Mouse (Mus musculus) lung, postnatal 4 days (tissue): ENCODE data around the gene Akt1.

Experiments
- DNase-seq, 2 experiments: peaks; one replicate each; pipeline ENCODE4 v3.0.0; 2021

Gene Akt1

DNA sequence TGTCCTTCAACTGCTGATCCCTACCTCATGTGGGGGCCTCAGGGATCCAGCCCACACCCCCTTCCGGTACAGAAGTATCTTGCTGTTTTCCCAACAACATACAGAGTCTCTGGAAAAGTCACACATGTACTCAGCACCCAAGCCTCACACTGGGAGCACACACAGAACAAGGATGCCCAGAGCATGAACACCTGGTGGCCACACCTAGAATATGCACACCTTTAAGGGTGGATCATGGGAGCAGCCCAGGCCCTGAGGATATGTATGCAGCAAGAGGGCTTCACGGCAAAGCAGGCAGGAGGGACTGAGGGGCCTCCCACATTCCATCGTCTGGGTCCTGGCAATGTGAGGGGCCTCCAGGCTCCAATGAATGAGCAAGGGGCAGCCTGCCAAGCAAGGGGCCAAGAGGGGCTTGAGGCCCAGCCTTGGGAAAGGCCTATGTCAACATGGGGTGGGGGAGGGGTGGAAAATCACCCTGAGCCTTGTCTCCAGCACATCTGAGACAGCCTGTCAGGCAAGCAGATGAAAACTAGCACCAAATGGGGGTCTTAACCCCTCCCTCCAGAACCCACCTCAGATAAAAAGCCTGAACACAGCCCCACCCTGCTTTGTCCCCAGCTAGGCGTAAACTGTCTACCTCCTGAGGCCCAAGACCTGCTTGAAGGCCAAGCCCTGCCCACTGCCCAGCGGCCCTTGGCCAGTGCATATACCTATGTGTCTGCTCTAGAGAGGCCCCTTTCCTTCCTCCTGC, 13.9 kb downstream of the Akt1 start:
- DNase-seq: peak; percentile 82 to 92

DNA sequence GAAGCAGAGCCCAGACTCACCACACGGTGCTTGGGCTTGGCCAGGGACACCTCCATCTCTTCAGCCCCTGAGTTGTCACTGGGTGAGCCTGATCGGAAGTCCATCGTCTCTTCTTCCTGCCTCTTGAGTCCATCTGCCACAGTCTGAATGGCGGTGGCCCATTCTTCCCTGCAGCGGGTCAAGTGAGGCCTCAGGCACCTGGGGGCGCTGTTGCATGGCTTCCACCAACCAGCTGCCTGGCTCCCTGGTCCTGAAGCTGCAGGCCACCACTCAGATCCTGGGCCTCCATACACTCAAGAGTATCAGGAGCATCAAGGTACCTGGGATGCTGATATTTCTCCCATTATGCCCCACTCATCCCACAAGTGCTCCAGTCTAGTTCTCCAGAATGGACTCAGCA, 15.6 kb downstream of the Akt1 start:
- DNase-seq: peak; percentile 80 to 85

DNA sequence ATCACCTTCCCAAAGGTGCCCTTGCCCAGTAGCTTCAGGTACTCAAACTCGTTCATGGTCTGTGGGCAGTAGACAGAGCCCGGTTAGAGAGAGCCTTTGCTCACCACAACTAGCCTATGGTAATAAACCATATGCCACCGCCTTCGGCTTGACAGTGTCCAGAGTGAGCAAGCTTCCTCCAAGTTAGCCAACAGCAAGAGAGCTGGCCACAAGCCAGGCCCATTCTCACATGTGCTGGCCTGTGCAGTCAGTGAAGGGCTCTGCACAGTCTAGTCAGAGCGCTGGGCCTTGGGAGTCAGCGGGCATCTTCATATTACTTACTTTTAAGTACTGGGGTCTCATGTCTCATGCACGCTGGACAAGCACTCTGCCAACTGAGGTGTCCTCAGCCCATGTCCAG, 16.1 kb downstream of the Akt1 start:
- peak in 1 of 2 experiments; percentile 63 for DNase-seq

DNA sequence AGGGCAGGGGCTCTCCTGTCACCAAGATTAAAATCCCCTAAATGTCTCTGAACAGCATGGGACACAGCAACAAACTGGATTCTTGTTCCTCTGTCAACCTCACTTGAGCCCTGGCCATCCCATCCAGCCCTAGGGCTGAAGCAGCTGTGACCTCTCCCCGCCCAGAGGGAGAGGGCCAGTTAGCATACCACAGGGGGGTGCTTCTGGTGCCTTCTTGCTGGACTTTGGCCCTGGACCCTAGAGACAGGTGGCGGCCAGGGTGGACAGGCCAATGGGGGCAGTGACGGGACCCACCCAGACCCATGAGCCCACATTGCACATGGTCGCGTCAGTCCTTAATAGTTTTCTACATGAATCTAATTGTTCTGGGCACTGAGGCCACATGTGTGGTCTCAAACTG, 20.6 kb downstream of the Akt1 start:
- no peak for DNase-seq

DNA sequence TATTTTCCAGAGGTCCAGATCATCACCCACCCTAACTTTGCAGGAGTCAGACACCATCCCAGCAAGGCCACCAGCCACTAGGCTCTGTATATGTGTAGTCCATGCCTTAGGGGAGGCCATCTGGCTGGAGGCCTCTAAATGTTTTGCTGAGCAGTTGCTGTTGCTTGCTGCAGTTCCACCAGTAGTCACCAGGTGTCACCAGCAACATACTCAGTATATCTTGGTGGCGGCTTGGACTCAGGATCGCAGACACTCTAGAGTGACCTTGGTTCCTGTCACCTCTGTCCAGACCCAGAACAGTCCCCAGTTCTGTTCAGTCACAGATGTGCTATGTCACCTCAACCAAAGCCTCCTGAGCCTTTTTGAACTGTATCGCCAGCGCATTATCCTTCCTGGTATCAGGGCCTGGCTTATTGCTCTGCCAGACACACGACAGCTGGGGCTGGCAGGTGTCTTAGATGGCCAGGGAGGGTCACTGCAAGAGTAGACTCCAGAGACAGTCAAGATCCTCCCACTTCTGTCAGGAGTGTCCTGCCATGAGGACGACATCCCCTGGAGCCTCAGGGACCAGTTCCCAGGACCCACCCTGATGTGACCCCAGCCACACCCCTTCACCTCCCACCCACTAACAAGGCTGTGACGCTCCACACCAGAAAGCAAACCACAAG, 21.4 kb downstream of the Akt1 start:
- DNase-seq: peak; percentile 84 to 90

DNA sequence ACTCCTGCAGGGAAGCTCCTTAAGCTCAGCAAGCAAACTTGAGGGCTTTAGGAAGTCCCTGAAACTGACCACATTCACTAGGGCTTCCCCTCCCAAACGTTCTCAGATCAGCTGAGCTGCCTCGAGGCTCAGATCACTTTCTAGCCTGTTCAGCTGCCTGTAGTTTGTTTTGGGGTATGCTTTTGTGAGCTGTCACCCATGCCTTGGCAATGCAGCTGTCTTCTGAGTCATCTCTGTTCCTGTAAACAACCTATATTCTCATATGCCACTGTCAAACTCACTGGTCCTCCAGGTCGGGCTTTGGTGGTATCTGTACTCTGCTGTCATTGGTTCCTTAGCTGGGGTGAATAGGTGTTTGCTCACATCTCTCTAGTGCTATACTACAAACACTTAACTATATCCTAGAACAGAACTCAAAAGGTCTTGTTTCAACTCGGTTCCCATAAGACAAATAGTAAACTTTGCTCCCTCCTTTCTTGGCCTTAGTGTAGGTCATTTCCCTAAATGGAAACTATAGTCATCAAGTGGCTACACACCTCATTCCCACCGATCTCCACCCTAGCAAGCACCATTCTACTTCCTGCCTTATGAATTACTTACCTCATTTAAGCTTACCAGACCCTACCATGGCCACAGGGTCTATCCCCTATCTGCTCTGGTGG, 22.8 kb downstream of the Akt1 start:
- no peak for DNase-seq

DNA sequence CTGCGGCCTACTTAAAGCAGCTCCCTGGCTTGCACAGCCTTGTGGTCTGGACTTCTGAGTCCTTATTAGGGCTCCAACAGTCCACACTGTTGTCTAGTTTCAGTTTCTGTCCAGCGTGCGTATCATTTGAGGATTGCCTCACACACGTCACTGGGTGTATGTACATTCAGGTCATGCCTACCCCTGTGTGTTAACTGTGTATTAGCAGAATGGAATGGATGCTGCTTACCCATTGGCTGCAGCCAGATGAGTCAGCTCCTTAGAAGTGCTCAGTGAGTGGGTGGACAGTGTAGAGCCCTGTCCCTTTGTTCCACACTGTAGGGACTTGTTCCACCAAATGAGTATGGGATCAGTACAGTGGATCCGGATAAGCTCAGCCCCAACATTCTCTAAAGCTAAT, 26.6 kb downstream of the Akt1 start:
- no peak for DNase-seq

DNA sequence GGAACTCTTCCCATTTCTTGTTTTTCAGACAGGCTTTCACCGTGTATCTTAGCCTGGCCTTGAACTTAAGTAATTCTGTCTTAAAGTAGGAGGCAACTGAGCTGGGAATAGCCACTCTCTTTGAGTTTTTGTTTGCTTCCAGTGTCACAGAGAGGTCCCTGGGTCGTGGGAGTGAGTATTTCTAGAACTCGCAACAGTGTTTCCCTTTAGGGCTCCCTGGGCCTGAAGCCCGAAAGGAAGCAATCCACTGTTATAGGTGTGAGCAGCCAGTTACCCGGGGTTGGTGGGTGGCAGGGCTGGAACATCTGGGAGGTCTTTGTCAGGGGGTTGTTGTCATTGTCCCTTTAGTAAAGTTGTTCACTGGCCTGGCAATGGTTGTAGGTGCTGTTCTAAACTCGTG, 28.5 kb downstream of the Akt1 start:
- DNase-seq: no peak

DNA sequence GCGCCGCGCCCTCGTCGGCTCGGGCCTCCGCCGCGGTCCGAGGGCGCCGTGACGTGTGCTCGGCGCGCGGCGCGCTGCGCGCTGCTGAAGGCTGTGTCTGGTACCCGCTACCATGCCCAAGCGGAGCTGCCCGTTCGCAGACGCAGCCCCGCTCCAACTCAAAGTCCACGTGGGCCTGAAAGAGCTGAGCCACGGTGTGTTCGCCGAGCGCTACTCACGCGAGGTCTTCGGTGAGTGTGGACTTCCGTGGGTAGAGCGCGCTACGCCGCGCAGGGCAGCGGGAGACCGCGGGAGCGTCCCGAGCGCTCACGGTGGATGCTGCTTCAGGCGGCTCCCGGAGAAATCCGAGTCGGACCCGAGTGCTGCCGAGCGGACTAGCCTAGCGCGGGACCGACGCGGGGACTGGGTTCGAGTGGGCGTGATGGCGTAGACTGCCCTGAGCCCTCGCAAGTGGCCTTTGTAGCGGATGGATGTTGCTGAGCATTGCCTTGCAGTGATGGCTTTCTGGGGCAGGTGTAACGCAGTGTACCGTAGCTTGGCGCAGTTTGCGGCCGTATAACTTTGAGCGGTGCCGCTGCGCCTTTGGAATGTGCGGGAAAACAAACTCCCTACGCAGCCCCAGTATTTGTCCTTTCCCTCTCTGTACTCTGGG, 29.7 kb downstream of the Akt1 start:
- peak; percentile 53 to 58 for DNase-seq

DNA sequence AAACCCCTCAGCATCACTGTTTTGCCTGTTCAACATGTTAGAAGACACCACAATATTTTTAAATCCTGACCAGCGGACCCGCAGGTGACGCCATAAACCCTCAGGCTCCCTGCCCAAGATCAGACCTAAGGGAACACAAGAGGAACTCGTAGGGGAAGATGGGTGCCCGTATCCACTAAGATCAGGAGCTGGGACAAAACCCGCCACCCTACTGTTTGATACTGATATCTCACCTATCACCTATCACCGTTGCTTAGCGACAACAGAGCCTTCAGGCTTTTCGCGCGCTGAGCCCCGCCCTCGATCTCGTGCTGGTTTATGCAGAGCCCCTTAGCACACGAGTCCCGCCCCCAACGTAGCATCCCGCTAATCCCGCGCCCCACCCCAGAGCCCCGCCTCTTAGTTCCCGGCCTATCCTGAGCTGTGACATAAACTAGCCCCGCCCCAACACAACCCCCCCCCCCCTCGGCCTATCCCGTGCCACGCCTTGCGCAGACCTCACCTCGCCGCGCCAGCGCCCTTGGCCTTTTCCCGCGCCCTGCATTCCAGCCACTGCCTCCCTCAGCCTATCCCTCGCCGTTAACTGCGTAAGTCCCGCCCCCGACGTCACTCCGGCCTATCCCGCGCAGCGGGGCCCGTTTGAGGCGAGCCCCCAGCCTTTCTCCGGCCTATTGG, 30.4 kb downstream of the Akt1 start, which contains the start of gene Siva1:
TSS of gene Siva1 (plus strand) at position 500 of the 675 bp plus-strand sequence.
- DNase-seq: peak; percentile 99 to 100

DNA sequence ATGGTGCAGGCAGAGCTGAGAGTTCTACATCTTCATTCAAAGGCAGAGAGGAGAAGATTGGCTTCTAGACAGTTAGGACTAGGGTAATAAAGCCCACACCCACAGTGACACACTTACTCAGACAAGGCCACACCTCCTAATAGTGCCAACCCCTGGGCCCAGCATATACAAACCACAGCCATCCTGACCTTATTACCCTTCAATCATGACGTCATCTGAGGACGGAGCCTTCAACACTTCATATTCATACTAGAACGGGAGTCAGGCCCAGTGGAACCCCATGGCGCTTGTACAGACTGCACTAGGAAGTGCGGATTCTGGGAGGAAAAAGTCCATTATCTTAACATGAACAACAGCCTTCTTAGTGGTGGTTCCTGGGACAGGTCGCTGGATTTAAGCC, 31.6 kb downstream of the Akt1 start:
- DNase-seq: no peak

DNA sequence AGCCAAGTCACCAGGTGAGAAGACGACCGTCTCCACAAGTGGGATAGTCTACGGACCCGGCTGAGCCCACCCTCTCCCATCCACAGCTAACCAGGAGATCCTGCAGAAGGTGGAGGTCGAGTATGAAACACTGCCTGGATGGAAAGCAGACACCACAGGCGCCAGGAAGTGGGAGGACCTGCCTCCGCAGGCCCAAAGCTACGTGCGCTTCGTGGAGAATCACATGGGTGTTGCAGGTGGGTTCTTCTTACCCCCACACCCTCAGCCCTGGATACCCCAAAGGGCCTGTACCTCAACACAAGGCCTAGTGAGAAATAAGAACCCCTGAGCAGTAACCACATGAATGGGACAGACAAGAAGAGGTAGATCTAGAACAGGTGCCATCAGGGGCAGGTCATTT, 35.2 kb downstream of the Akt1 start:
- DNase-seq: no peak

DNA sequence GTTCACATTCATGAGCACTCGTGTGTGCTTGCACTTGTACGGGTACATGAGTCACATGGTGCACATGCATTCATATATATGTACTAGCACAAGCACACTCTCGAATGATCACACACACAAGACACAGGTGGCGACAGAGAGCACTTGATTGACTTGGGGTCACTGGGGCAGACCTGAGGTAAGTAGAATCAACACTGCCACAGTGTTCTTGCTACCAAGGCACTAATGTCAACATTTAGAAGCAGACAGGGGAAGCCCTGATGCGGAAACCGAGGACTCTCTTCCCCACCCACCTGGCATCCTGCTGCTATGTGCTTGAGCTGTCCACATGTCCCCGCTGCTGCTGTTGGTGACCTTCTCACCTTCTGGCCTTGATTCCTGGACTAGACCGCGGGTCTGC, 41.0 kb downstream of the Akt1 start:
- DNase-seq: peak in 1 of 2 experiments; percentile 38

DNA sequence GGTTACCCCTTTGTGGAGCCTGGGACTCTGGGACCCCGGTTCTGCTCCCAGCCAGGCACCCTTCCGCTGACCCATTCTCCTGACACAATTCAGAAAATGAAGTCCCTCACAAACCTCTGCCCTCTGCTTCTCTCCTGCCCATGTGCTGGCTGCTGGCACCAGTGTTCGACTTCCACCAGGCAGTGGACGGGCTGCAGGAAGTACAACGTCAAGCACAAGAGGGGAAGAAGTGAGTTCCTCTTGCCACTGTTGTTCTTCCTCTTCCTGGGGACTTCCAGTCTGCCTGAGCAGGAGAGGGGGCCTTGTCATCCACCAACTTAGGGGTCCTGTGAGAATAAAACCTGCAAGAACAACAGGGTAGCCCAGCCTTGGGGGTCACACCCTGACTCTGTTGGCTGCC, 41.8 kb downstream of the Akt1 start:
- peak; percentile 54 to 55 for DNase-seq

DNA sequence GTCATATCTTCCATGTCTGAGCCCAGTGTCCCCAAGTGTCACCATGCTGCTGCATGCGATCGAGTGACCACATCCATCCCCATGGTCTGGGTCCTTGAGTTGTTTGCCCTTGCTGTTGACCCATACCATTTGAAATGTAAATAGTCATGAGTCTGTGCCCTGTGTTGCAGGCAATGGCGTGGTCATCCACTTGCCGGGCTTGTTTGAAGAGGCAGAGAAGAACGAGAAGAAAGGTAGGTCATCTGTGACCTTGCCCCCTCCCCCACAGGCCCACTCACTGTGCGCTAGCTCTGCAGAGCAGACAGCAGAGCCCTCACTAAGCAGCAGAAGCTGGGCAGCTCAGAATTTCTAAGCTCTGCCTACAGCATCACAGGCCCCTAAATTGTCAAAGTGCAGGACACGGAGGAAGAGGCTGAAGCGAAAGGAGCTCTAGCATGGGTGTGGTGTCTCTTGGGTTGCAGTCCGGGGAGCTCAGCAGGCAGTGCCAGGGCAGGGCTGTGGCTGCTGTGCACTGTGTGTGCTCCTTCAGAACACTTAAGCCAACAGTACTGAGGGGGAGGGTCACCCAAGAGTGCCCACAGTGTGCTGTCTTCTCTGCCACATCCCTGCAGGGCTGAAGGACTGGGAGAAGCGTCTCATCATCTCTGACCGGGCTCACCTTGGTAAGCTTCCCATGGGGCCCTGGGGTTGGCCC, 42.5 kb downstream of the Akt1 start:
- peak in 1 of 2 experiments; percentile 54 for DNase-seq

DNA sequence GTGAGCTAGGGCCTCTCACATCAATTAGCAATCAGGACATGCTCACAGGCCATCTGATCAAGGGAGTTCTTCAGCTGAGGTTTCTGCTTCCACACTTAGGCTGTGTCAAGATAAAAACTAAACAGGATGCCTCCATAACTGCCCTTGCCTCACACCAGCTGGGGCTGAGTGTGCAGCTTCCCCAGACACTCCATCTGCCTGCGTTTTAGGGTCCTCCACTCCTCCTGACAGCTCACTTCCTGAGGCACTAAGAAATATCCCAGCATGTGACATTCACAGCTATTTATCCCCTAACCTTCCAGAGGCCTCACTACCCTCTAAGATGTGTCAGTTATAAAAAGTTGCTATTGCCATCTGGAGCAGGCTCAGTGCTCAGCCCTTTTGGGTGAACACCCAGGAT, 43.2 kb downstream of the Akt1 start:
- DNase-seq: no peak

DNA sequence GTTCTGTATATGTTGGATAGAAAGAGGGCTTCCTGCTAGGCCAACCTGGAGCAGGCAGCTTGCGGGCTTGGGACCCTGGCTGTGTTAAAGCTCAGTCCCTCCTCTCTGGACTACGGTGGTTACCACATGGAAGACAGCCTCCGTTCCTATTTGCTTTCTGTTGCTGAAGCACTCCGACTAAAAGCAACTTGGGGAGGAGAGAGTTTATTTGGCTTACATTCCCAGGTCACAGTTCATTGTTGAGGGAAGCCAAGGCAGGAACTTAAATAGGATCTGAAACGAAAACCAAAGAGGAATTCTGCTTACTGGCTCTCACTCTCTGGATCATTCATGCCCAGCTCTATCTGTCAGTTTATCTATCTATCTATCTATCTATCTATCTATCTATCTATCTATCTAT, 43.9 kb downstream of the Akt1 start:
- DNase-seq: no peak

DNA sequence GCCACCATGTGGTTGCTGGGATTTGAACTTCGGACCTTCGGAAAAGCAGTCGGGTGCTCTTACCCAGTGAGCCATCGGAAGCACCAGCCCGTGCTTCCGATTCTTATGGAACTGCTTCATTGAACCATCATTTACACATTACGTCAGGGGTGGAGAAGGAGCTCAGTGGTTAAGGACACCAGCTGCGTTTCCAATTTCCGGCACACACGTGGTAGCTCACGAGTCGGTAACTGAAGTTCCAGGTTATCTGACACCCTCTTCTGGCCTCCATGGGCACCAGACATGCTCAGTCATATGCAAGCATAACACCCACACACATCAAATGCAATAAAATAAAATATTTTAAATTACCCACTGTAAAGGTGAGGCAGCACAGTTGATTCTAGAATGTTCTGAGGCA, 44.7 kb downstream of the Akt1 start:
- DNase-seq: no peak

DNA sequence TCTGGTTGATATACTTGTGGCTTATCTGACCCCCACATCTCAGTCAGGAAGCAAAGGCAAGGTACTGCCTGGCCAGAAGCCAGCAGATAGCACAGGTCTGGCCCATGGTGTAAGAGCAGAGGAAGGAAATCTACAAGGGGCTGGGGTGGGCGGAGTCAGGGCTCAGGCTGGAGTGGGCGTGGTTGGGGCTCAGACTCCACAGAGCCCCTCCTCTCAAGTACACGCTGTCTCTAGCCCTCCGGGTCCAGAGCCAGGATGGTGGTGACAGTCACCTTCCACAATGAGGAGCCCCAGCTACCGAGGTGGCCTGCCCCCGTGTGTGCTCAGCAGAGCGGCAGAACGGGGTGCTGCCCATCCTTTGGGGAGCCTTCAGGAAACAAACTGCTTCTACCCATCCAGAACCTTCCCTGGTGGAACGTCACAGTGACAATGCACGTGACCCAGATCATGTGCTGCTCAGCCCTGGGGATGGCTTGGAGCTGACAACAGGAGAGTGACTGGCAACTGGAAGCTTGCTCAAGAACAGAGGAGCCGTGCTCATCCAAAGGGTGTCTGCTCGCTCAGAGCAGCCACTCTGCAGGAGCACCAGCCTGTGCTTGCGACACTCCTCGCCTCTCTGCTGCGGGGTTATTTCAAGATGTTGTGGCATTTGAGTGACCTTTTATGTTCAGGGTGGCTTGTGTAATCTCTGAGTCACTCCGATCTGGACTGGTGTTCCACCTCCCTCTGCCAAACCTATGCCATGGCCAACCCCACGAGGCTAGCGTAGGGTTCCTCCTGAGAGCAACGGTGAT, 45.6 kb downstream of the Akt1 start:
- peak; percentile 84 to 85 for DNase-seq

DNA sequence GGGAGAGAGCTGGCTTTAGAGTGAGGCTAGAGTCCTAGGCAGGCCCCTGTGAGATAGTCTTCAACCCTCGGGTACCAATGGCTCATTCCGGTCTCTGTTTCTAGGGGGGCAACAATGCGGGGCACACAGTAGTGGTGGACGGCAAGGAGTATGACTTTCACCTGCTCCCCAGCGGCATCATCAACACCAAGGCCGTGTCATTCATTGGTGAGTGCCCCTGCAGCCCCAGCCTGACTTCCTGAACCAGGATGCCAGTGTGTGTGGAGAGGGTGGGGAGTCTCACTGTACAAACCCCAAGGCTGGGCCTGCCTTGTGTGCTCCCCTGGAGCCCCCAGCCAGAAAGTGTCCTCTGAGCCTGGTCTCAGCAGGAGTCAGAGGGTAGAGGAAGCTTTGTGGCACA, 46.5 kb downstream of the Akt1 start:
- DNase-seq: no peak

DNA sequence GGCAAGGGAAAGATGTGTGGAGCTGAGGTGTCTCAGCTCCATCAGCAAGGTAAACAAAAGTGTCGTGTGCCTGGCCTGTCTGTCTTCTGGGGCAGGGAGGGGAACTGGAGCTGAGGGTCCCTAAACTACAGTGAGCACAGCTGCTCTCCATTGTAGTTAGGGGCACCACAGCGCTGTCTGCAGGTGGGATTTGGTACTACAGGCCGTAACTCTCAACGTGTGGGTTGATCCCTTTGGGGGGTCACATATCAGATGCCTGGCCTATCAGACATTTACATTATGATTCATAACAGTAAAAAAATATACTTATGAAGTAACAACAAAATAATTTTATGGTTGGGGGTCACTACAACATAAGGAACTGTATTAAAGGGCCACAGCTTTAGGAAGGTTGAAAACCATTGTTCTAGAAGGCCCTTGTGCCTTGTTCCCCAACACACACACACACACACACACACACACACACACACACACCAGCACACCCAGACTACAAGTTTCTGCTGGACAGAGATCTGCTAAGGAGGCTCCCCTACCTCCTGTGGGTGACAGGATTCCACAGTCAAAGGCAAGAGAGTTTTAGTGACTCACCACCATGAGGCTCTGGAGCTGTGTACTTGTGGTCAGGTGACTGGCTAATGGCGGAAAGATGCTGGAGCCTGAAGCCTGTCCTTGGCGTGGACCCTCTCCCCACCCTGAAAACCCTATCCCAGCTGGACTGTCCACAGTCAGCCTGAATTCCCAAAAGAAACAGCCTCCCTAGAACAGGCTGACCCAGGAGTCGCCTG, 47.4 kb downstream of the Akt1 start:
- DNase-seq: no peak
